Mouse (Mus musculus) liver, adult 2 months (tissue): ENCODE measurements around the gene Rho. TPM values are rescaled to one million over a fixed set of nuclear protein-coding genes. Genes with fewer than 3 reads are reported as not detected.

Source experiments
- DNase-seq: peaks from one replicate; pipeline ENCODE4 v3.0.0-alpha.2; 2011; ENCODE audit warnings: low read depth, low spot score; ENCODE audit errors: extremely low read depth
- H3K27ac ChIP-seq: fragments of 200-500 bp; replicated peaks from 2 replicates; pipeline ENCODE4 v1.5.1; 2012; ENCODE audit warnings: low read depth, mild to moderate bottlenecking, control low read depth, inconsistent platforms, low read length; ENCODE audit not compliant: insufficient read depth
- H3K27me3 ChIP-seq: fragments of 200-500 bp; 2 replicates; pipeline ENCODE4 v1.6.1; 2012; ENCODE audit warnings: mild to moderate bottlenecking, moderate library complexity, low read length, inconsistent platforms; ENCODE audit not compliant: control insufficient read depth, insufficient read depth
- H3K36me3 ChIP-seq: fragments of 200-500 bp; 2 replicates; pipeline ENCODE4 v1.6.1; 2012; ENCODE audit warnings: low read length, inconsistent platforms; ENCODE audit not compliant: control insufficient read depth, insufficient read depth
- H3K4me1 ChIP-seq: fragments of 200-500 bp; 2 replicates; pipeline ENCODE4 v1.6.1; 2011; ENCODE audit warnings: low read length; ENCODE audit not compliant: control insufficient read depth, insufficient read depth
- H3K4me3 ChIP-seq: fragments of 200-500 bp; 2 replicates; pipeline ENCODE4 v1.5.1; 2011; ENCODE audit warnings: low read depth, mild to moderate bottlenecking, control low read depth, low read length, moderate library complexity; ENCODE audit not compliant: insufficient read depth
- H3K79me2 ChIP-seq: fragments of 200-500 bp; 2 replicates; pipeline ENCODE4 v1.6.1; 2012; ENCODE audit warnings: inconsistent platforms, mild to moderate bottlenecking, low read length, moderate library complexity; ENCODE audit not compliant: control insufficient read depth, insufficient read depth
- H3K9ac ChIP-seq: fragments of 200-500 bp; 2 replicates; pipeline ENCODE4 v1.6.1; 2012; ENCODE audit warnings: low read depth, mild to moderate bottlenecking, control low read depth, inconsistent platforms, low read length
- CTCF ChIP-seq: fragments of 200-500 bp; IDR thresholded peaks from 2 replicates; pipeline ENCODE4 v1.5.1; 2011; ENCODE audit warnings: low read depth, low read length, control low read depth
- POLR2A ChIP-seq: fragments of 200-500 bp; IDR thresholded peaks from 2 replicates; pipeline ENCODE4 v1.6.1; 2011; ENCODE audit warnings: low read length, control low read depth; ENCODE audit not compliant: insufficient read depth; ENCODE audit errors: extremely low read depth
- WGBS: fragments of 180-500 bp; shearing (Covaris S2); methylation state at CpG from one replicate; pipeline ENCODE4 v1.1.7; 2018; 5-methylcytosine and 5-hydroxymethylcytosine counted together
- polyA plus RNA-seq: library from polyadenylated mRNA; depleted of rRNA; stranded (reverse); fragments of >200 nt; gene quantifications from 2 replicates; pipeline ENCODE4 v1.2.3, GENCODE M21; 2012
- total RNA-seq: library from RNA; depleted of rRNA; stranded (reverse); fragments of >200 nt; gene quantifications from 2 replicates; pipeline ENCODE4 v1.2.3, GENCODE M21; 2014

Gene Rho
- total and polyA plus RNA-seq, 2 experiments: 0.04 TPM; not detected in 1

GRCm38 (mm10) chr6:115966227-115966966 is 34.8 kb downstream of the Rho start:
- H3K27ac ChIP-seq: no peak overlapping the region
- H3K4me3 ChIP-seq: no peak overlapping the region
- no peak for DNase-seq
- 93% methylated on average over 19 of the region's 19 CpGs for WGBS
- TF ChIP-seq POLR2A (no peak), CTCF (no peak)
- peaks cover under 1% of the 10 kb centered on the region; the same call in 1 of the 2 replicates for H3K4me1 ChIP-seq
- H3K9ac ChIP-seq: no peak overlapping the region
- H3K79me2 ChIP-seq: no peaks in the 10 kb centered on the region
- no peaks in the 10 kb centered on the region for H3K27me3 ChIP-seq
- H3K36me3 ChIP-seq: no peaks in the 10 kb centered on the region

DNA sequence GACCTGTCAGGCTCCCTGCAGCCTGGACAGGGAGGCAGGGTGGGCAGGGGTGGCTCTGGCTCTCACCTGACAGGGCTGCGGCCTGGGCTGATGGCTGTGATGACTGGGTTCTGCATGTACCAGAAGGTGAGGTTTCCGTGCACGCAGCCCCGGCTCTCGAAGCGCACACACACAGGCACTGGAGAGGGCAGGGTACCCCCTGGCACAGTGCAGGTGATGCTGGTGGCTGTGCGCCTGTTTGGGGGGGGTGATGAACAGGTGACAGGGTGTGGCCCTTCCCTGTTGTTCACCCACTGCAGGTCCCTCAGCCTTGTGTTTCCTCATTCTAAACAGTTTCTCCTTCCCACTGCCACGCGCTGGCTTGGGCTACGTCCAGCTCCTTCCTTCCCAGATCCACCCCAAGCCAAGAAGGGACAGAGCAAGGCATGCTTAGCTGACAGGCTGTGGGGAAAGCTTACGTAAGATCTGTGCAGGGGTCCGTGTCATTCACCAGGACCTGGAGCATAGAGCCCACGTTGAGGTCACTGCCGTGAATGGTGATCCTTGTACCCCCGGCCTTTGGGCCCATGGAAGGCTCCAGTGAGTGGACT is 35.8 kb downstream of the Rho start:
- DNase-seq: no peak
- Histone ChIP-seq H3K9ac (no peak overlapping the region), H3K4me1 (peaks cover 4% of the 10 kb centered on the region; the same call in 1 of the 2 replicates), H3K79me2 (no peaks in the 10 kb centered on the region), H3K27me3 (no peaks in the 10 kb centered on the region), H3K27ac (no peak overlapping the region), H3K4me3 (no peak overlapping the region), H3K36me3 (no peaks in the 10 kb centered on the region)
- WGBS: 89% methylated on average over 15 of the region's 15 CpGs
- TF ChIP-seq POLR2A (no peak), CTCF (no peak)

DNA sequence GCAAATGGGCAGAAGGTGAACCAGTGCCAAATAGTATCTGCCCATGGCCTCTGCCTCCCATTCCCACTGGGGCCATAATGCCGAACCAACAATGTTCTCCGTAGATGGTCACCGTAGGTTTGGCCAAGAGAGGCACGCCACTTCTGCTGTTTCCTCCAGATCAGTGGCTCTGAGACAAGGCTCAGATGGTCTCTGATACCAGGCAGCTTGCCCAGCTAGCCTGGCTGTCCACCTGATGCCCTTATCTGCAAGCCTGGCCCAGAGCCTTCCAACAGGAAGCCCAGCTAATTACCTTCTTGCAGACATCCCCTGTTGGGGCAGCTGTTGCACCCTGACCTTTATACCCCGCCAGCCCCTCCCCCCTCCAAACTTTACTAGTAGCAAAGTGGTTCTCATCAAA is 36.5 kb downstream of the Rho start:
- Histone ChIP-seq H3K27me3 (no peaks in the 10 kb centered on the region), H3K79me2 (no peaks in the 10 kb centered on the region), H3K9ac (no peak overlapping the region), H3K4me1 (peaks cover 4% of the 10 kb centered on the region; the same call in 1 of the 2 replicates), H3K27ac (no peak overlapping the region), H3K4me3 (no peak overlapping the region), H3K36me3 (no peaks in the 10 kb centered on the region)
- no peak for DNase-seq
- TF ChIP-seq POLR2A: no peak
- TF ChIP-seq CTCF: no peak
- WGBS: 69% methylated on average over 5 of the region's 5 CpGs

- Histone ChIP-seq H3K27ac (no peak overlapping the region), H3K9ac (no peak overlapping the region), H3K4me3 (no peak overlapping the region), H3K36me3 (no peaks in the 10 kb centered on the region), H3K4me1 (peaks cover 4% of the 10 kb centered on the region; the same call in 1 of the 2 replicates), H3K27me3 (no peaks in the 10 kb centered on the region), H3K79me2 (no peaks in the 10 kb centered on the region)
- TF ChIP-seq POLR2A (no peak), CTCF (no peak)
- no peak for DNase-seq
- WGBS: 89% methylated on average over 6 of the region's 6 CpGs
Measured at GRCm38 (mm10) chr6:115968700-115969099, 37.2 kb downstream of the Rho start.

DNA sequence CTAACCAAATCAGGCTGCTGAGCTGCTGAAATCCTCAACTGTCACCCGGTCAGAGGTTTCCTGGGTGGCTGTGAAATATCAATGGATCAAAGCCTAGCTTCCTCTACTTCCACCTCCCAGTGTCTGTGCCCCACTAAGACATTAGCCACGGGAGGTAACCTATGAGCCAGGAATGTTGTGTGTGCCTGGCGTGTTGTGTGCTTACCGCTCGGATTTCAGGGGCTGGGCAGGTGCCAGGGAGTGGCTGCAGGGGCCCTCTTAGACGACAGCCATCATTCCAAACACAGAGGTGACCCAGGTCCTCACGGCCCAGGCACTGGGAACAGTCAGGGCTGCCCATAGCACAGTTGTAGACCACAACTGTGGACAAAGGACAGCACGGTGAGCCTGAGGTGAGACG is 37.6 kb downstream of the Rho start:
- no peak for DNase-seq
- Histone ChIP-seq H3K27ac (no peak overlapping the region), H3K4me1 (peaks cover 4% of the 10 kb centered on the region; the same call in 1 of the 2 replicates), H3K27me3 (no peaks in the 10 kb centered on the region), H3K9ac (no peak overlapping the region), H3K79me2 (no peaks in the 10 kb centered on the region), H3K4me3 (no peak overlapping the region), H3K36me3 (no peaks in the 10 kb centered on the region)
- TF ChIP-seq CTCF (no peak), POLR2A (no peak)
- 87% methylated on average over 9 of the region's 9 CpGs for WGBS

DNA sequence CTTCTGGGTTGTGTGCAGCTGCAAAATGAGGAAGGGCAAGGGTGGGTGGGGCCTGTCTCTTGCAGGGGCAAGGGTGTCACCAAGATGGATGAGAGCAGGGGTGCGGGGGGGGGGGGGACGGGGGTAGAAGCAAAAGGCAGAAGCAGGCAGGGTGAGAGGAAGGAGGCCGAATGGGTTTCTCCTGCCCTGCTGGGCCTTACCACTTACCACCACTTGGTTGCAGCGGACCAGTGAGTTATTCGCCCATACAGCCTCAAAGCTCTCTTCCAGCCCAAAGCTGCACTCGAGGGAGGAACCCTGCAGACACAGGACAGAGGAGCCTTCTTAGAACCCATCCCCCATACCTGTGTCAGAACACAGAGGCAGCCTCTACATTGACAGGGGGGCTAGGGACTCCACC is 38.4 kb downstream of the Rho start:
- DNase-seq: no peak
- Histone ChIP-seq H3K4me3 (no peak overlapping the region), H3K9ac (no peak overlapping the region), H3K27ac (no peak overlapping the region), H3K4me1 (peaks cover 4% of the 10 kb centered on the region; the same call in 1 of the 2 replicates), H3K27me3 (no peaks in the 10 kb centered on the region), H3K79me2 (no peaks in the 10 kb centered on the region), H3K36me3 (no peaks in the 10 kb centered on the region)
- WGBS: 90% methylated on average over 5 of the region's 6 CpGs
- TF ChIP-seq CTCF (no peak), POLR2A (no peak)
